Mouse (Mus musculus) bone marrow macrophage, adult 2 months (primary cell): ENCODE data around the gene Rere. TPM values are rescaled to one million over a fixed set of nuclear protein-coding genes. Genes with fewer than 3 reads are reported as not detected.
"Not testable (repeated sequence)": the region's sequence is repeated elsewhere in the genome, so short reads cannot be mapped to it uniquely, and the experiment has no call there.

Experiments used
- H3K27ac ChIP-seq: 2 replicates; pipeline ENCODE4 v1.5.1; 2012; ENCODE audit warnings: low read depth, low read length; ENCODE audit not compliant: insufficient read depth
- H3K4me1 ChIP-seq: 2 replicates; pipeline ENCODE4 v1.6.1; 2012; ENCODE audit warnings: low read length; ENCODE audit not compliant: control insufficient read depth, insufficient read depth
- H3K4me3 ChIP-seq: 2 replicates; pipeline ENCODE4 v1.5.1; 2012; ENCODE audit warnings: mild to moderate bottlenecking, low read length, moderate library complexity; ENCODE audit not compliant: insufficient read depth
- CTCF ChIP-seq: IDR thresholded peaks from 2 replicates; pipeline ENCODE4 v1.5.1; 2012; ENCODE audit warnings: low read depth, mild to moderate bottlenecking, low read length, moderate library complexity
- POLR2A ChIP-seq: IDR thresholded peaks from 2 replicates; pipeline ENCODE4 v1.6.1; 2012; ENCODE audit warnings: mild to moderate bottlenecking, low read depth, low read length, borderline replicate concordance
- polyA plus RNA-seq: library from polyadenylated mRNA; stranded (reverse); fragments of >200 nt; gene quantifications from 2 replicates; pipeline ENCODE4 v1.2.4, GENCODE M21; 2012; ENCODE audit not compliant: missing spikeins, insufficient read depth, insufficient read length

The Rere gene
- polyA plus RNA-seq, 1 experiment, result 90.2 TPM

GRCm38 (mm10) chr4:150264903-150265302 lies 16.5 kb upstream of the Rere start:
- Histone ChIP-seq H3K4me1 (peaks cover 18% of the 10 kb centered on the region), H3K4me3 (no peak overlapping the region), H3K27ac (no peak overlapping the region)
- TF ChIP-seq CTCF (peak; percentile 65), POLR2A (no peak)

DNA sequence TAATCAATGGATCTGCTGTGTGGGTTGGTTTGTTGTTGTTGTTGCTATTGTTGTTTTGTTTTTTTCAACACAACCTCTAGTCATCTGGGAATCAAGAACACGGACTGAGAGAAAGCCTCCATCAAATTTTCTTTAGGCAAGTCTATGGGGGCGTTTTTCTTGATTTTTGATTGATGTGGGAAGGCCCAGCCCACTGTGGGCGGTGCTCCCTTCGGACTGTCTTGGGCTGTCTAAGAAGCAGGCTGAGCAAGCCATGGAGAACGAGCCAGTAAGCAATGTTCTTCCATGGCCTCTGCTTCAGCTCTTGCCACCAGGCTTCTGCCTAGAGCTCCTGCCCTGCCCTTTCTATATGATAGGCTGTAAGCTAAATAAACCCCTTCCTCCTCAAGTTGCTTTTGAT lies 16.0 kb upstream of the Rere start:
- H3K4me3 ChIP-seq, result no peak overlapping the region
- TF ChIP-seq CTCF, result no peak
- no peak for TF ChIP-seq POLR2A
- H3K4me1 ChIP-seq, result peaks cover 18% of the 10 kb centered on the region
- H3K27ac ChIP-seq, result no peak overlapping the region

DNA sequence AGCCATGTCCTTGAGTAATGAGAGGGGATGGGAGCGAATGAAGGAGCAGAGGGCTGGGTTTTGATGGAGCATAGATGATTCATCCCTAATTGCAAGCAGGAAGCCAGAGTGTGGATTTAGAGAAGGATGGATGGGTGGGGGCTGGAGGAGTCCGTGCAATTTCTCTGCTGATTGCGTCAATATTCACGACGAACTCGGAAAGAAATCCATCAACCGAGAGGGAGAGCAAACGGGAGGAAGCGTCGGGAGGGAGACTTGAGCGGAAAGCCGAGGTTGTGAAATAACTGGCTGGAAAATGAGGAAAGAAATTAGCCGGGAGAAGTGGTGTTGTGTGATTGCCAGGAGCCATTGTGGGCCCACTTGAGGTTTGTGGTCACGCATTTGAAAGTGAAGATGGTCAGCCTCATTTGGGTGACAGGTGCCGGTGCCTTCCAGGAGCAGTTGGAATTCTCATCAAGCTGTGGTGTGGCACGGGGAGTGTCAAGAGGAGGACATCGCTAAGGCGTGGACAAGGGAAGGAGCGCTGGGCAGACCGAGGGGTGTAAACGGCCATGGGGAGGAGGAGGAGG lies 14.7 kb upstream of the Rere start:
- no peak for TF ChIP-seq CTCF
- TF ChIP-seq POLR2A, result no peak
- no peak overlapping the region for H3K27ac ChIP-seq
- no peak overlapping the region for H3K4me3 ChIP-seq
- peaks cover 18% of the 10 kb centered on the region for H3K4me1 ChIP-seq

GRCm38 (mm10) chr4:150268674-150269653 lies 12.5 kb upstream of the Rere start:
- peaks cover 26% of the 10 kb centered on the region for H3K4me1 ChIP-seq

GRCm38 (mm10) chr4:150269679-150270078 lies 11.8 kb upstream of the Rere start:
- no peak for TF ChIP-seq CTCF
- TF ChIP-seq POLR2A, result no peak
- no peak overlapping the region for H3K27ac ChIP-seq
- peaks cover 26% of the 10 kb centered on the region for H3K4me1 ChIP-seq
- no peak overlapping the region for H3K4me3 ChIP-seq

More at GRCm38 (mm10) chr4:150268674-150269653, 12.5 kb upstream of the Rere start:
- no peak for TF ChIP-seq CTCF
- TF ChIP-seq POLR2A, result no peak
- no peak overlapping the region for H3K27ac ChIP-seq
- H3K4me3 ChIP-seq, result no peak overlapping the region

GRCm38 (mm10) chr4:150270718-150271117 lies 10.7 kb upstream of the Rere start:
- H3K4me1 ChIP-seq, result peaks cover 16% of the 10 kb centered on the region
- H3K27ac ChIP-seq, H3K4me3 ChIP-seq: not testable (repeated sequence)

DNA sequence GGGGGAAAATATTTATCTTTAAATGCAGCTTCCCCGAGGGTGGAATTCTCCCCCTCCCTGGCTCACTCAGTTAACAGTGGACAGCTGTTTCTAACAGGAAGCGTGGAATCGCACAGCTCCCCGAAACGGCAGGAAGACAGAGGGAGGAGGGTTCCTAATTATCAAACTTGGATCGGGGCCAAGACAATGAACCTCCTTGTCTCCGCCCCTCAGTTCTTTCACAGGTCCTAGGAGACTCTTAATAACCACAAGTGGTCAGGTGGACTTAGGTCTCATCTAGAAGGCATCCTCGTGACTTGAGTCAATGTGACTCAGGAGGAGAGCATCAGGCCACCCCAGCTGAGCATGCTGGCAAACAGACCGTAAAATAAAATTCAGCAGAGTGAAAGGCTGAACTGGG lies 8.7 kb upstream of the Rere start:
- Histone ChIP-seq H3K27ac (no peak overlapping the region), H3K4me1 (peaks cover 8% of the 10 kb centered on the region)
- TF ChIP-seq POLR2A (no peak), CTCF (no peak)

GRCm38 (mm10) chr4:150275531-150275930 lies 5.9 kb upstream of the Rere start:
- TF ChIP-seq POLR2A (no peak), CTCF (no peak)
- peaks cover 10% of the 10 kb centered on the region for H3K4me1 ChIP-seq
- no peak overlapping the region for H3K4me3 ChIP-seq
- H3K27ac ChIP-seq, result no peak overlapping the region

More for the DNA sequence above, 8.7 kb upstream of the Rere start:
- no peak overlapping the region for H3K4me3 ChIP-seq

DNA sequence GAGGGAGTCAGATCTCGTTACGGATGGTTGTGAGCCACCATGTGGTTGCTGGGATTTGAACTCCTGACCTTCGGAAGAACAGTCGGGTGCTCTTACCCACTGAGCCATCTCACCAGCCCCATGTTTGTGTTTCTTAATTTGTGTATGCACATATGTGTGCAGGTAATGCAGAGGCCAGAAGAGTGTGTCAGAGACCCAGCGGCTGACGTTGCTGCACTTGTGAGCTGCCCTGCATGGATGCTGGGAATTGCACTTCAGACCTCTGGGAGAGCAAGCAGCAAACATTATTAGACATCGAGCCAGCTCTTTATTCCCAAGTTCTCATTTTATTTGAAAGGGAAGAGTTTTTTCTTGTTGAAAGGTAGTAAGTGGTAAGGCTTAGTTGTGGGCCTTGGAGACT lies 2.1 kb upstream of the Rere start:
- not testable (repeated sequence) for H3K4me1 ChIP-seq, H3K27ac ChIP-seq, H3K4me3 ChIP-seq

GRCm38 (mm10) chr4:150280002-150280401 lies 1.4 kb upstream of the Rere start:
- Histone ChIP-seq H3K27ac (no peak overlapping the region), H3K4me3 (no peak overlapping the region)
- TF ChIP-seq POLR2A (no peak), CTCF (no peak)

DNA sequence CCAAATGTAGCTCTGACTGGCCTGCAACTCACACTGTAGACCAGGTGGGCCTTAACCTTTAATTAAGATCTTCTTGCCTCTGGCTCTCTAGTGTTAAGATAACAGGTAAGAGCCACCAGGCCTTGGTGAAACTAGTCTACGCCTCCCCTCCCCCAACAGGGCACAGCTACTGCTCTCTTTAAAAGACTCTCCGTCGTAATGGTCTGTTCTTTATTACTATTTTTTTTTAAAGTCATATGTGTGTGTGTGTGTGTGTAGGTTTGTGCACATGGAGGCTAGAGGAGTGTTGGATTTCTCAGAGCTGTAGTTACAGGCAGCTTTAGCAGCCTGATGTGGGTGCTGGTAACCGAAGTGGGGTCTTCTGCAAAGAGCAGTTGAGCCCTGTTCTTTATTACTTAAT lies 987 bp upstream of the Rere start:
- no peak for TF ChIP-seq POLR2A
- TF ChIP-seq CTCF, result no peak
- peaks cover 9% of the 10 kb centered on the region for H3K4me1 ChIP-seq
- H3K27ac ChIP-seq, result no peak overlapping the region
- no peak overlapping the region for H3K4me3 ChIP-seq

More at GRCm38 (mm10) chr4:150280002-150280401, 1.4 kb upstream of the Rere start:
- peaks cover 9% of the 10 kb centered on the region for H3K4me1 ChIP-seq
